Mouse (Mus musculus): Measurements from ENCODE around the gene Kctd19. TPM values are rescaled to one million over a fixed set of nuclear protein-coding genes. Genes with fewer than 3 reads are reported as not detected.

The Kctd19 gene
- polyA plus RNA-seq, 1 experiment from 2014 or later, result not detected

DNA sequence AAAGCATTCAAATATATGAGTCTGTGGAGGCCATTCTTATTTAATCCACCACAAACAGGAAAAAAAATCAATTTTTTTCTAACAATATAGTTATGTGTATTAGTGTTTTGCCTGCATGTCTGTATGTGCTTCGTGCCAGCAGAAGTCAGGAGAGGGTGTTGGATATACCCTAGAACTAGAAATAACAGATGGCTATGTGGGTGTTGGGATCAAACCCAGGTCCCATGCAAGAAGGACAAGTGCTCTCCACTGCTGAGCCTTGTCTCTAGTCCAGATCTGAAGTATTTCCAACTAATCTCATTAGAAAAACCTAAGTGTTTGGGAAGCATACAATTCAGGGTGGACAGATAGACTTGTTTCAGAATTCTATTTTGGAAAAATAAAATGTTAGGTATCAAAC lies 8.7 kb upstream of the Kctd19 start:
- H3K27me3 ChIP-seq, result 0 out of 2 replicates have a peak, but pooled peaks cover 13% of the 10 kb centered on the region
- no peak for DNase-seq
- no peak for ATAC-seq (ENCODE audit: low read depth)
- no peak overlapping the region for H3K27ac ChIP-seq
- 60% methylated on average over 1 of the region's 1 CpGs for whole genome bisulfite sequencing (ENCODE audit: insufficient replicate concordance)
- H3K9me3 ChIP-seq (replicated peaks), result no peaks in the 10 kb centered on the region
- H3K4me1 ChIP-seq (replicated peaks), result no peaks in the 10 kb centered on the region
- no peak overlapping the region for H3K9ac ChIP-seq
- H3K4me3 ChIP-seq (replicated peaks), result no peak overlapping the region
- H3K36me3 ChIP-seq, result no peaks in the 10 kb centered on the region
- H3K4me2 ChIP-seq, result no peak overlapping the region

DNA sequence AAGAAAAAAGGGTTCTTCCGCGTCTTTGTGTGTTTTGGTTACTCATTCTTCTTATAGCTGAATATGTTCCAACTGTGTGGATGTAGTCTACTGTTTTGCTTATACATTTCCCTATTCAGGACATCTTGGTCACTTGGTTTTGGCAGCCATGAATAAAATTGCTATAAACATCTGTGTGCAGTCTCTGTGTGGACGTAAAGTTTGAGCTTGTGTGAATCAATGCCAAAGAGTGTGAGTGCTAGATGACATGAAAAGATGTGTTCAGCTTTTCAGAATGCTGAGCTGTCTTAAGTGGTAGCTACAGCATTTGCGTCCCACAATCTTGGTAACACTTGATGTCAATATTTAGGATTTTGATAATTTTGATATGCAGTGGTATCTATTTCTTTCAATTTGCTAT lies 6.5 kb upstream of the Kctd19 start:
- Histone ChIP-seq H3K4me1 (replicated peaks) (no peaks in the 10 kb centered on the region), H3K36me3 (no peaks in the 10 kb centered on the region), H3K27me3 (peaks cover 24% of the 10 kb centered on the region), H3K9me3 (replicated peaks) (no peaks in the 10 kb centered on the region), H3K4me2 (no peak overlapping the region), H3K9ac (no peak overlapping the region), H3K27ac (no peak overlapping the region), H3K4me3 (replicated peaks) (no peak overlapping the region)
- WGBS (ENCODE audit: insufficient replicate concordance), result 83% methylated on average over 4 of the region's 4 CpGs
- DNase-seq, result no peak
- no peak for ATAC-seq (ENCODE audit: low read depth)

DNA sequence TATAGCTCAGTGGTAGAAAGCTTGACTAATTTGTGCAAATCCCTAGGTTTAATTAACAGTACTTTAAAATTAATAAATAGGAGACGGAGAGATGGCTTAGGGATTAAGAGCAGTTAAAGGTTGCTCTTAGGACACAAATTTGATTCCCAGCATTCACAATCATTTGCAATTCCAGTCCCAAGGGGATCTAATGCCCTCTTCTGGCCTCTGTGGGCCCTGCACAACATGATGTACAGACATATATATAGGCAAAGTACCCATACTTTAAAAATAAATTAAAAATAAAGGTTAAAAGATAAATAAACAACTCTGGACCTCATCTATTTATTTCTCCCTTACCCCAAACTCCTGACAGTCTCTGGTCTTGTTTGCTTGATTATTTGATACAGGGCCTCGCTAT lies 5.7 kb upstream of the Kctd19 start:
- ATAC-seq (ENCODE audit: low read depth) (no peak), DNase-seq (no peak)
- Histone ChIP-seq H3K36me3 (no peaks in the 10 kb centered on the region), H3K27me3 (peaks cover 28% of the 10 kb centered on the region), H3K4me1 (replicated peaks) (peaks cover under 1% of the 10 kb centered on the region; the same call in 1 of the 2 replicates), H3K4me2 (no peak overlapping the region), H3K9me3 (replicated peaks) (no peaks in the 10 kb centered on the region), H3K27ac (no peak overlapping the region), H3K9ac (no peak overlapping the region), H3K4me3 (replicated peaks) (no peak overlapping the region)
- WGBS (ENCODE audit: insufficient replicate concordance), result 66% methylated on average over 2 of the region's 2 CpGs

DNA sequence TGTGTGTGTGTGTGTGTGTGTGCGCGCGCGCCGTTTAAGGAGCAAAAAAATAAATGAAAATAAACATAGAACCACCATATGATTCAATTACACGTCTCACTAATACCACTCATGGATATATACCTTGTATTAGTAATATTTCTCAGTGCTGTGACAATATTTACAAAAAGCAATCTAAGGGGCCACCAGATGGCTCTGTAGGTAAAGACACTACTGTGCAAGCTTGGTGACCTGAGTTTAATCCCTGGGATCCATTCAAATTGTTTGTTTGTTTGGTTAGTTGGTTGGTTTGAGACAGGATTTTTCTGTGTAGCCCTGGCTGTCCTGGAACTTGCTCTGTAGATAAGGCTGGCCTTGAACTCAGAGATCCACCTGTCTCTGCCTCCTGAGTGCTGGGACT lies 3.4 kb downstream of the Kctd19 start:
- 85% methylated on average over 6 of the region's 6 CpGs for WGBS (ENCODE audit: insufficient replicate concordance)

DNA sequence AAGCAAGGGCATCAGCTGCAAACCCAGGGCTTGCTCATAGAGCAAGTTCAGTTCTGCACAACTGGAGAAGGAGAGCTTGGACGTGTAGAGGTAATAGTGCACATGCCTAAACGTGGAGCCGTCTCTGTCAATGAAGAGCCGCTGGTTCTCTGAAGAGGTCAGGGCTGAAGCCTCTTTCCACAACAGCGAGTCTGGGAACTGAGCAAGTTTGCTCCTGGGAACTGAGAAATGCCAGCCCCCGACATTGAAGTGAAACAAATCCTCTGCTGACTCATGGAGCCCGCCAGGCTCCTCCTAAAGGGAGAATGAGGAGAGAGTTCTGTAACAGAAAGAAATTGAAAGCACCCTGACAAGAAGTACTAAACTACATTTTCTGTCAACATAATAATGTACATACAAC lies 5.0 kb downstream of the Kctd19 start:
- no peak overlapping the region for H3K4me2 ChIP-seq
- no peak overlapping the region for H3K27ac ChIP-seq
- no peak for ATAC-seq (ENCODE audit: low read depth)
- no peak for DNase-seq
- 61% methylated on average over 7 of the region's 7 CpGs for WGBS (ENCODE audit: insufficient replicate concordance)
- H3K36me3 ChIP-seq, result no peaks in the 10 kb centered on the region
- no peak overlapping the region for H3K9ac ChIP-seq
- no peak overlapping the region for H3K4me3 ChIP-seq (replicated peaks)
- peaks cover 2% of the 10 kb centered on the region for H3K4me1 ChIP-seq (replicated peaks)
- no peaks in the 10 kb centered on the region for H3K9me3 ChIP-seq (replicated peaks)
- H3K27me3 ChIP-seq, result peaks cover 19% of the 10 kb centered on the region

More for the DNA sequence above, 3.4 kb downstream of the Kctd19 start:
- no peak overlapping the region for H3K27ac ChIP-seq
- no peak for DNase-seq
- H3K27me3 ChIP-seq, result peaks cover 35% of the 10 kb centered on the region
- H3K4me2 ChIP-seq, result no peak overlapping the region
- no peak for ATAC-seq (ENCODE audit: low read depth)
- H3K9me3 ChIP-seq (replicated peaks), result no peaks in the 10 kb centered on the region
- peaks cover 9% of the 10 kb centered on the region for H3K4me1 ChIP-seq (replicated peaks)
- no peak overlapping the region for H3K9ac ChIP-seq
- no peak overlapping the region for H3K4me3 ChIP-seq (replicated peaks)
- no peaks in the 10 kb centered on the region for H3K36me3 ChIP-seq

DNA sequence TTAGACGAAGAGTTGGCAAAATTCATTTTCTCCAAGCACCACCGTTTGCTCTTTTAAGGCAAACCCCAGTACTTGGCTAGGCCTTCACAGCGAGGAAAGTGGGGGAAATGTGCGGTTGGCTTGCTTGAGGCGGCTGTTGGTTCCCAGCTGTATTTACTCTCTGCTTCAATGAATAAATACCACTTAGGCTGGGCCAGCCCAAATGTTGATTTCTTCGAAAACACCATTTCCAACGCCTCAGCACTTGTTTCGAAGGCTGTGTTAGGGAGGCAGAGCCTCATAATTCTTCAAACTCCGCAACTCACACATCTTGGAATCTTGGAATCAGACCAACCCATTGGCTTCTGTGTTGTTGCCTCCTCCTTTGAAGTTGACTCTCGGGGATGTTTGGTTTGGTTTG lies 6.9 kb downstream of the Kctd19 start:
- ATAC-seq (ENCODE audit: low read depth) (no peak), DNase-seq (no peak)
- H3K27me3 ChIP-seq, result peaks cover 5% of the 10 kb centered on the region; the same call in 1 of the 2 replicates
- 66% methylated on average over 10 of the region's 10 CpGs for WGBS (ENCODE audit: insufficient replicate concordance)
- no peaks in the 10 kb centered on the region for H3K36me3 ChIP-seq
- H3K4me1 ChIP-seq (replicated peaks), result no peaks in the 10 kb centered on the region
- H3K4me2 ChIP-seq, result no peak overlapping the region
- H3K27ac ChIP-seq, result no peak overlapping the region
- H3K9ac ChIP-seq, result no peak overlapping the region
- H3K4me3 ChIP-seq (replicated peaks), result no peak overlapping the region
- no peaks in the 10 kb centered on the region for H3K9me3 ChIP-seq (replicated peaks)

DNA sequence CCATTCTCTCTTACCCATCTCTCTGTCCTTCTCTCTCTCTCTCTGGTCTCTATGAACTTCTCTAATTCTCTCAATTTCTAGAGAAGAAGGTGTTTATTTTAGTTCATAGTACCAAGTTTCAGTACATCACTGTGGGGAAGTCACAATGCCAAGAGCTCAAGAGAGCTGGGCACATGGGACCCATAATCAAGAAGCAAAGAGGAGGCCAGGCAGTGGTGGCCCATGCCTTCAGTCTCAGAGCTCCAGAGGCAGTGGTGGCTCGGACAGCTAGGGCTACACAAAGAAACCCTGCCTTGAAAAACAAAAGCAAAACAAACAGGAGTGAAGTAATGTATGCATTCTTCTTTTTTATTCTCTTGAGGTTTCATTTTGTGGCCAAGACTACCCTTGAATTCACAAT lies 8.8 kb downstream of the Kctd19 start:
- H3K27me3 ChIP-seq, result peaks cover 7% of the 10 kb centered on the region
- H3K4me3 ChIP-seq (replicated peaks), result no peak overlapping the region
- ATAC-seq (ENCODE audit: low read depth) (no peak), DNase-seq (no peak)
- no peak overlapping the region for H3K9ac ChIP-seq
- peaks cover 2% of the 10 kb centered on the region; the same call in 1 of the 2 replicates for H3K9me3 ChIP-seq (replicated peaks)
- no peaks in the 10 kb centered on the region for H3K36me3 ChIP-seq
- WGBS (ENCODE audit: insufficient replicate concordance), result 66% methylated on average over 1 of the region's 1 CpGs
- no peak overlapping the region for H3K27ac ChIP-seq
- no peak overlapping the region for H3K4me2 ChIP-seq
- H3K4me1 ChIP-seq (replicated peaks), result no peaks in the 10 kb centered on the region

DNA sequence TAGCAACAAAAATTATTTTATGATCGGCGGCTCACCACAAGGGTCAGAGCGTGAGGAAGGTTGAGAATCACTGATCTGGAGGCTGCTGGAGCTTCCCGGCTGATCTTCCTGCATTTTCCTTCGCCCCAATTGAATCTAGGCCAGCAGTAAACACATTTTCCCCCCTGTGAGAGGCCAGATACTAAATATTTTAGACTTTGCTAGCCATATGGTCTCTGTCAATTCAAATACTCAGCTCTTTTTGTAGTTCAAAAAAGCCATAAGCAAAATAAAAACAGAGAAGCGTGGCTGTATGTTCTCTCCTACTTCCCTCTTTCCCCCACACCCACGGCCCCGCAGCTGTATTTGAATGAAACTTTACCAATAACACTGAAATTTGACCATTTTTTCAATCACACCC lies 9.8 kb downstream of the Kctd19 start:
- Histone ChIP-seq H3K9ac (no peak overlapping the region), H3K27ac (no peak overlapping the region), H3K27me3 (peaks cover 7% of the 10 kb centered on the region), H3K4me1 (replicated peaks) (no peaks in the 10 kb centered on the region), H3K36me3 (no peaks in the 10 kb centered on the region), H3K9me3 (replicated peaks) (peaks cover 2% of the 10 kb centered on the region; the same call in 1 of the 2 replicates), H3K4me3 (replicated peaks) (no peak overlapping the region), H3K4me2 (no peak overlapping the region)
- DNase-seq (no peak), ATAC-seq (ENCODE audit: low read depth) (no peak)
- WGBS (ENCODE audit: insufficient replicate concordance), result 70% methylated on average over 8 of the region's 8 CpGs

DNA sequence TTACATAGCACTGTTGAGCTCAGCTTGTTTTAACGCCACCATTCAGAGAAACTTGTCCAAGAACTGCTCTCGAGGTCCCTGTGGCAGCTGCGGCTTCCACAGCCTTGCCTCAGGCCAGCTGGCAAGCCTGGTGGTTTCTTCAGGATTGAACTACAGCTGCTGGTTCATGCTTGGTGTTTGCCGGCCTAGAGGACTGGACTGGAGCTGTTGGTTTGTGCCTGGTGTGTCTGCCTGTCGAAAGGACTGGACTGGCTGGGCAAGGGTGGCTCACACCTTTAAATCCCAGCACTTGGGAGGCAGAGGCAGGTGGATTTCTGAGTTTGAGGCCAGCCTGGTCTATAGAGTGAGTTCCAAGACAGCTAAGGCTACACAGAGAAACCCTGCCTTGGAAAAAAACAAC lies 13.3 kb downstream of the Kctd19 start:
- no peaks in the 10 kb centered on the region for H3K36me3 ChIP-seq
- H3K4me2 ChIP-seq, result no peak overlapping the region
- ATAC-seq (ENCODE audit: low read depth), result no peak
- no peak overlapping the region for H3K27ac ChIP-seq
- no peaks in the 10 kb centered on the region for H3K4me1 ChIP-seq (replicated peaks)
- no peak for DNase-seq
- H3K9me3 ChIP-seq (replicated peaks), result peaks cover 2% of the 10 kb centered on the region; the same call in 1 of the 2 replicates
- H3K27me3 ChIP-seq, result peaks cover 10% of the 10 kb centered on the region
- no peak overlapping the region for H3K9ac ChIP-seq
- WGBS (ENCODE audit: insufficient replicate concordance), result 59% methylated on average over 5 of the region's 5 CpGs
- H3K4me3 ChIP-seq (replicated peaks), result no peak overlapping the region

DNA sequence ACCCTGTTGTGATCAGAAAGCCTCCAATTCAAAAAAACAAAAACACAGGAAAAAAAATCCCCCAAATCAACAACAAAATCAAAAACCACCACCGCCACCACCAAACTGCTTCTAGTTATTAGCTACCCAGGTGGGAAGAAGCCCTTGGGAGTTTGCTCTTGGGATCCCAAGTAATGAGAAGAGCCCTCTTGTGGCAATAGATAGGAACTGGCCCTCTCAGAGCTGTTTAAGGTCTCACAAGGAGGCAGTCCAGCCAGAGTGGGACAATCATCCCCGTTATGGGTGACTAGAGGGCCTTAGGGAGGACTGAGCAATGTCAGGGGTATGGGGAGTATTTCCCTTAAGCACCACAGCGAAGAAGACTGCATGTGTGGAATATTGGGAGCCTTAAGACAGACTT lies 15.6 kb downstream of the Kctd19 start:
- ATAC-seq (ENCODE audit: low read depth), result no peak
- no peaks in the 10 kb centered on the region for H3K36me3 ChIP-seq
- no peak for DNase-seq
- WGBS (ENCODE audit: insufficient replicate concordance), result 26% methylated on average over 3 of the region's 3 CpGs
- no peak overlapping the region for H3K4me2 ChIP-seq
- H3K4me1 ChIP-seq (replicated peaks), result no peaks in the 10 kb centered on the region
- peaks cover 10% of the 10 kb centered on the region for H3K27me3 ChIP-seq
- no peak overlapping the region for H3K4me3 ChIP-seq (replicated peaks)
- H3K27ac ChIP-seq, result no peak overlapping the region
- peaks cover 2% of the 10 kb centered on the region; the same call in 1 of the 2 replicates for H3K9me3 ChIP-seq (replicated peaks)
- H3K9ac ChIP-seq, result no peak overlapping the region

DNA sequence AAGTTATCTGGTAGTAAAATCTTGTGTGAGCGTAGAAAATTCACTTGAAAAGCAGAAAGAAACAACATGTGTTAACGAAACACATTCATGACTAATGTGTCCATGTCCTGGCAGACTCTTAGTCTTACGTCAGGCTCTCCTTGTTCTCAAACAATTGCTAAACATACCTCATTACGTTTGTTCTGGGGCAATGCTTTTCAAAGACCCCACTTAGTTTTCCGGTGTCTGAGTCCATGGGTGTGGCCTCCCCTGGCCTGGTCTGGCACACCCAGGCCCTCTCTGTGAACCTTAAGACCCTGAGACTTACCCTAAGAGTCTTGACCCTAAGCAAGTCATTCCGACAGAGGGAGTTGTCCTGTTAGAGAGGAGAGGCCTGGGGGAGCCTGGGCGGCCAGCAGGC lies 19.4 kb downstream of the Kctd19 start:
- Histone ChIP-seq H3K4me1 (replicated peaks) (no peaks in the 10 kb centered on the region), H3K36me3 (no peaks in the 10 kb centered on the region), H3K27ac (no peak overlapping the region), H3K27me3 (peaks cover 7% of the 10 kb centered on the region; the same call in 1 of the 2 replicates), H3K9me3 (replicated peaks) (no peaks in the 10 kb centered on the region), H3K4me2 (no peak overlapping the region), H3K4me3 (replicated peaks) (no peak overlapping the region), H3K9ac (no peak overlapping the region)
- no peak for ATAC-seq (ENCODE audit: low read depth)
- DNase-seq, result no peak
- 68% methylated on average over 7 of the region's 7 CpGs for WGBS (ENCODE audit: insufficient replicate concordance)

DNA sequence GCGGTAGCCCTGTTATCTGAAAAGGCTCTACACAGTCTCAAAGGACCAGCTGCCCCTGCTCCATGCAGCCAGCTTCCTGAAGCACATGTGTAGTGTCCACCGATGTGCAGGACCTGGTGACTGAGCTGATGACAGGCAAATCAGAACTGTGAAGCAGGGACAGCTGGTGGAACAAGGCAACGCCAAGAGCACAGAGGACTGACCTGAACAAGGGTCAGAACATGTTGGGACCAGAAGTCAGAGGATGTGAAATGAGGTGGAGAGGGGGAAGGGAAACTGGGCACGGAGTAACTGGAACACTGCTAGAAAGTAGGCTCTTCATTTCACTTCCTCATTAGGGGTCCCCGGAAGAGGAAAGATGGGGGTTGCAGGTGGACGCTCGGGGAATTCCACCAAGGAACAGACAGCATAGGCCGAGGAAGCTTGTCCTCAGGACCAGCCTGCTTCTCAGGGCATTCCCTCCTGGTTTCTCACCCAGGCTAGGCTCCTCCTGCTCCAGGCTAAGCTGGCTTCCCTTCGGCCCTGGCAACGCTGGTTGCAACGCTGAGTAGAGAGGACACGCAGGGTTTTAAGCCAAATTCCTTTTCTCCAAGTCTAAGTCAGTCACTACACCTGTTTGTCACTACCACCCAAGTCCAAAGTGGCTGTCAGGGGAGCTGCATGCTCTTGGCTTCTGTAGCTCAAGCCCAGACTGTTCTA lies 20.1 kb downstream of the Kctd19 start:
- H3K9me3 ChIP-seq (replicated peaks), result no peaks in the 10 kb centered on the region
- WGBS (ENCODE audit: insufficient replicate concordance), result 69% methylated on average over 12 of the region's 12 CpGs

More for the DNA sequence above, 20.1 kb downstream of the Kctd19 start:
- no peak overlapping the region for H3K4me2 ChIP-seq
- DNase-seq, result no peak
- no peaks in the 10 kb centered on the region for H3K4me1 ChIP-seq (replicated peaks)
- no peak for ATAC-seq (ENCODE audit: low read depth)
- H3K9ac ChIP-seq, result no peak overlapping the region
- no peak overlapping the region for H3K4me3 ChIP-seq (replicated peaks)
- no peak overlapping the region for H3K27ac ChIP-seq
- peaks cover 7% of the 10 kb centered on the region; the same call in 1 of the 2 replicates for H3K27me3 ChIP-seq
- no peaks in the 10 kb centered on the region for H3K36me3 ChIP-seq

Data from liver, embryonic 13.5 days (tissue).